Mouse (Mus musculus): ENCODE data around the gene Mrgprf. TPM values are rescaled to one million over a fixed set of nuclear protein-coding genes. Genes with fewer than 3 reads are reported as not detected.
A peak's percentile ranks its signal among the peaks of the same experiment; 100 is the strongest.

The Mrgprf gene
- polyA plus RNA-seq, 1 experiment: 2.1 TPM

GRCm38 (mm10) chr7:145281396-145281795 lies 19.2 kb upstream of the Mrgprf start:
- H3K27ac ChIP-seq (ENCODE audit: insufficient read depth, low read length): no peak overlapping the region
- no peak overlapping the region for H3K4me3 ChIP-seq (ENCODE audit: insufficient read depth, low read length)
- no peaks in the 10 kb centered on the region for H3K4me1 ChIP-seq (ENCODE audit: control insufficient read depth, insufficient read depth, low read length)
- TF ChIP-seq CTCF (IDR thresholded peaks at IDR 0.05; ENCODE audit: extremely low read depth, insufficient read depth, low read length): no peak
- TF ChIP-seq POLR2A (IDR thresholded peaks at IDR 0.05; ENCODE audit: extremely low read depth, insufficient read depth, low read length): no peak

- Histone ChIP-seq H3K4me3 (ENCODE audit: insufficient read depth, low read length) (peak overlapping the region; percentile 39; the same call in 1 of the 2 replicates), H3K27ac (ENCODE audit: insufficient read depth, low read length) (no peak overlapping the region), H3K4me1 (ENCODE audit: control insufficient read depth, insufficient read depth, low read length) (no peaks in the 10 kb centered on the region)
- TF ChIP-seq POLR2A (IDR thresholded peaks at IDR 0.05; ENCODE audit: extremely low read depth, insufficient read depth, low read length) (no peak), CTCF (IDR thresholded peaks at IDR 0.05; ENCODE audit: extremely low read depth, insufficient read depth, low read length) (no peak)
Measured at GRCm38 (mm10) chr7:145283041-145283440, 17.6 kb upstream of the Mrgprf start.

- H3K4me1 ChIP-seq (ENCODE audit: control insufficient read depth, insufficient read depth, low read length): no peaks in the 10 kb centered on the region
- no peak within 1 kb of the TSS for H3K27ac ChIP-seq (ENCODE audit: insufficient read depth, low read length)
- TF ChIP-seq POLR2A (IDR thresholded peaks at IDR 0.05; ENCODE audit: extremely low read depth, insufficient read depth, low read length) (peak; percentile 60; the same call in 1 of the 2 replicates), CTCF (IDR thresholded peaks at IDR 0.05; ENCODE audit: extremely low read depth, insufficient read depth, low read length) (peak; percentile 37)
- peak within 1 kb of the TSS; percentile 39 for H3K4me3 ChIP-seq (ENCODE audit: insufficient read depth, low read length)
Measured at GRCm38 (mm10) chr7:145283487-145284187, 17.0 kb upstream of the Mrgprf start, which contains the start of gene Tpcn2. Gene Tpcn2, minus strand, starts transcription at chr7:145284011.

GRCm38 (mm10) chr7:145284293-145284692 lies 16.3 kb upstream of the Mrgprf start:
- TF ChIP-seq CTCF (IDR thresholded peaks at IDR 0.05; ENCODE audit: extremely low read depth, insufficient read depth, low read length): no peak
- TF ChIP-seq POLR2A (IDR thresholded peaks at IDR 0.05; ENCODE audit: extremely low read depth, insufficient read depth, low read length): no peak
- Histone ChIP-seq H3K27ac (ENCODE audit: insufficient read depth, low read length) (no peak overlapping the region), H3K4me1 (ENCODE audit: control insufficient read depth, insufficient read depth, low read length) (peaks cover 1% of the 10 kb centered on the region; the same call in 1 of the 2 replicates), H3K4me3 (ENCODE audit: insufficient read depth, low read length) (no peak overlapping the region)

GRCm38 (mm10) chr7:145285476-145285875 lies 15.2 kb upstream of the Mrgprf start:
- no peak for TF ChIP-seq CTCF (IDR thresholded peaks at IDR 0.05; ENCODE audit: extremely low read depth, insufficient read depth, low read length)
- TF ChIP-seq POLR2A (IDR thresholded peaks at IDR 0.05; ENCODE audit: extremely low read depth, insufficient read depth, low read length): no peak
- Histone ChIP-seq H3K4me3 (ENCODE audit: insufficient read depth, low read length) (no peak overlapping the region), H3K27ac (ENCODE audit: insufficient read depth, low read length) (no peak overlapping the region), H3K4me1 (ENCODE audit: control insufficient read depth, insufficient read depth, low read length) (peaks cover 1% of the 10 kb centered on the region; the same call in 1 of the 2 replicates)

- Histone ChIP-seq H3K27ac (ENCODE audit: insufficient read depth, low read length) (no peak overlapping the region), H3K4me1 (ENCODE audit: control insufficient read depth, insufficient read depth, low read length) (peaks cover 1% of the 10 kb centered on the region; the same call in 1 of the 2 replicates), H3K4me3 (ENCODE audit: insufficient read depth, low read length) (no peak overlapping the region)
- TF ChIP-seq POLR2A (IDR thresholded peaks at IDR 0.05; ENCODE audit: extremely low read depth, insufficient read depth, low read length): no peak
- no peak for TF ChIP-seq CTCF (IDR thresholded peaks at IDR 0.05; ENCODE audit: extremely low read depth, insufficient read depth, low read length)
Measured at GRCm38 (mm10) chr7:145287410-145287809, 13.2 kb upstream of the Mrgprf start.

GRCm38 (mm10) chr7:145289302-145289701 lies 11.3 kb upstream of the Mrgprf start:
- H3K4me3 ChIP-seq (ENCODE audit: insufficient read depth, low read length): no peak overlapping the region
- H3K4me1 ChIP-seq (ENCODE audit: control insufficient read depth, insufficient read depth, low read length): peaks cover 1% of the 10 kb centered on the region; the same call in 1 of the 2 replicates
- TF ChIP-seq CTCF (IDR thresholded peaks at IDR 0.05; ENCODE audit: extremely low read depth, insufficient read depth, low read length): peak; percentile 39; the same call in 1 of the 2 replicates
- no peak for TF ChIP-seq POLR2A (IDR thresholded peaks at IDR 0.05; ENCODE audit: extremely low read depth, insufficient read depth, low read length)
- no peak overlapping the region for H3K27ac ChIP-seq (ENCODE audit: insufficient read depth, low read length)

- no peak for TF ChIP-seq POLR2A (IDR thresholded peaks at IDR 0.05; ENCODE audit: extremely low read depth, insufficient read depth, low read length)
- no peak for TF ChIP-seq CTCF (IDR thresholded peaks at IDR 0.05; ENCODE audit: extremely low read depth, insufficient read depth, low read length)
- H3K27ac ChIP-seq (ENCODE audit: insufficient read depth, low read length): no peak overlapping the region
- H3K4me3 ChIP-seq (ENCODE audit: insufficient read depth, low read length): no peak overlapping the region
- peaks cover 1% of the 10 kb centered on the region; the same call in 1 of the 2 replicates for H3K4me1 ChIP-seq (ENCODE audit: control insufficient read depth, insufficient read depth, low read length)
Measured at GRCm38 (mm10) chr7:145291847-145292246, 8.8 kb upstream of the Mrgprf start.

GRCm38 (mm10) chr7:145292726-145293125 lies 7.9 kb upstream of the Mrgprf start:
- Histone ChIP-seq H3K27ac (ENCODE audit: insufficient read depth, low read length) (no peak overlapping the region), H3K4me3 (ENCODE audit: insufficient read depth, low read length) (no peak overlapping the region), H3K4me1 (ENCODE audit: control insufficient read depth, insufficient read depth, low read length) (peaks cover 1% of the 10 kb centered on the region; the same call in 1 of the 2 replicates)
- TF ChIP-seq CTCF (IDR thresholded peaks at IDR 0.05; ENCODE audit: extremely low read depth, insufficient read depth, low read length): no peak
- no peak for TF ChIP-seq POLR2A (IDR thresholded peaks at IDR 0.05; ENCODE audit: extremely low read depth, insufficient read depth, low read length)

GRCm38 (mm10) chr7:145293859-145294258 lies 6.8 kb upstream of the Mrgprf start:
- peaks cover 1% of the 10 kb centered on the region; the same call in 1 of the 2 replicates for H3K4me1 ChIP-seq (ENCODE audit: control insufficient read depth, insufficient read depth, low read length)
- TF ChIP-seq POLR2A (IDR thresholded peaks at IDR 0.05; ENCODE audit: extremely low read depth, insufficient read depth, low read length) (no peak), CTCF (IDR thresholded peaks at IDR 0.05; ENCODE audit: extremely low read depth, insufficient read depth, low read length) (no peak)
- no peak overlapping the region for H3K27ac ChIP-seq (ENCODE audit: insufficient read depth, low read length)
- H3K4me3 ChIP-seq (ENCODE audit: insufficient read depth, low read length): no peak overlapping the region

All from cortical plate, adult 2 months (tissue).